Mouse (Mus musculus) thymus, adult 2 months (tissue): ENCODE data around the gene Gm4969.

ENCODE experiments used
- CTCF ChIP-seq: fragments of 200-500 bp; IDR thresholded peaks from 2 replicates; pipeline ENCODE4 v1.5.1; 2012; ENCODE audit warnings: mild to moderate bottlenecking, control low read depth, low read length, moderate library complexity, borderline replicate concordance; ENCODE audit not compliant: control insufficient read depth, poor library complexity, insufficient read depth; ENCODE audit errors: extremely low read depth
- POLR2A ChIP-seq: fragments of 200-500 bp; IDR thresholded peaks from 2 replicates; pipeline ENCODE4 v1.6.1; 2012; ENCODE audit warnings: mild to moderate bottlenecking, low read length, control low read depth, moderate library complexity; ENCODE audit not compliant: control insufficient read depth, poor library complexity, insufficient read depth; ENCODE audit errors: extremely low read depth

- TF ChIP-seq POLR2A (no peak), CTCF (no peak)
Measured at GRCm38 (mm10) chr7:19130657-19131056, 12.5 kb upstream of the Gm4969 start.
